Mouse (Mus musculus) brain, embryonic 18.5 days (tissue): ENCODE measurements around the gene Ccdc181.

Source experiments
- DNase-seq: peaks from one replicate; pipeline ENCODE4 v3.0.0-alpha.2; 2012; ENCODE audit warnings: low read depth, low spot score

The Ccdc181 gene

DNA sequence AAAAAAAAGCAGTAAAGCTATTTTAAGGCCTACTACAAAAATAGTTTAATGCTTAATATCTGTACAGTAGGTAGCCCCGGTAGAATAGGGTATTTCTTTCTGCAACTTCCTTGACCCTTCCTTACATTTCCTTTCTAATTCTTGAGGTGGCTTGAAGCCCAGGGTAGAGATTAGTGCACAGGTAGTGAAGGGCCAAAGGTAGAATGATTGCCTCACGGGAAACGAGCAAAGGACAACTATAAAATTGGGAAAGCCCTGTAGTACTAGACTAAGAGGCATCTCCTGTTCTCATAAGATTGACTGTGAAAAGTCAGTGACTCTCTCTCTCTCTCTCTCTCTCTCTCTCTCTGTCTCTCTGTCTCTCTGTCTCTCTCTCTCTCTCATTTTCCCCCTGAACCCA, 60.0 kb downstream of the Ccdc181 start:
- no peak for DNase-seq

GRCm38 (mm10) chr1:164335846-164336245, 60.5 kb downstream of the Ccdc181 start:
- DNase-seq: no peak
